Mouse (Mus musculus) megakaryocyte progenitor cell, adult 5-6 weeks (primary cell): ENCODE results near the gene Kcnt2. TPM values are rescaled to one million over a fixed set of nuclear protein-coding genes. Genes with fewer than 3 reads are reported as not detected.

Source experiments
- ATAC-seq: replicated peaks from 2 replicates; pipeline ENCODE4 v1.8.0; 2016; ENCODE audit warnings: mild to moderate bottlenecking, moderate TSS enrichment, inconsistent platforms; ENCODE audit not compliant: poor library complexity
- total RNA-seq, 2 experiments: library from RNA; stranded (forward) in 1 of 2; stranded (reverse) in 1 of 2; fragments of 157-497, 149-512 nt in 1 of 2; fragments of 200-1000 nt in 1 of 2; gene quantifications; 2 replicates each; pipeline versions ENCODE4 v1.2.3 to v1.2.4; 2015 to 2017

The Kcnt2 gene
- total RNA-seq, 2 experiments from 2014 or later, result 0.07 TPM; not detected in 1

DNA sequence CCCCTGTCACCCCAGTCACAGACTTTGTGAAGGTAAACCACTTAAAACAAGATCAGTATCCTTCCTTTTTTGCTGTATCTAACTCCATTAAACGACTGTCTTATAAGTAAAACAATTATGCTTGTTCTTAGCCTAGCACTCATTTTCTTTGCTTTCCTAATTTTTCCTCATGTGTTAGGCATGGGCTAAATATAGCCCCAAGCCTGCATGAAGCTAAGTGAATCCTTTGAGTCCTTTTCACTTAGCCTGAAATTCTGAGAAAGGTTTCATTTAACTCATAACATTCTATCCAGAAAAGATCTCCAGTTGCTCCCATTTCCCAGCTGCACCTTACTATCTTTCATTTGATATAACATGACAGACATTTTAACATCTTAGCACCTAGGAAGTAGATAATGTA lies 127.6 kb downstream of the Kcnt2 start:
- ATAC-seq, result no peak

DNA sequence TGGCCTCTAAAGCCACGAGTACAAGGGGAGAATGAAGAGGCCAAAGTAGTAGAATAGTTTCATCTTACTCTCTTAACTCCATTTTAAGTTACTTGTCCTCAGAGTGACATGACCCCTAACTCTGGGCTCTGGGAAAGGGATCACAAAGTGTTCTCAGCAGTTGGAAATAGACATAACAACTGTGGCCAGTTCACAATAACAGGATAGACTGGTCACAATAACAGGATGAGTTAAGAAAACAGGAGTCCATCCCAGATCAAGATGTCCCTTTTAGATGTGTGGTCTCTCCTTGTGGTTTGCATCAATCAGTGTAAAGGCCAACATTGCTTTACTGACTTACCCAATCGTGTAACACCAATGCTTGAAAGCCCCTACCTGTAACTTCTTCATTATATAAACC lies 132.8 kb downstream of the Kcnt2 start:
- ATAC-seq, result no peak

DNA sequence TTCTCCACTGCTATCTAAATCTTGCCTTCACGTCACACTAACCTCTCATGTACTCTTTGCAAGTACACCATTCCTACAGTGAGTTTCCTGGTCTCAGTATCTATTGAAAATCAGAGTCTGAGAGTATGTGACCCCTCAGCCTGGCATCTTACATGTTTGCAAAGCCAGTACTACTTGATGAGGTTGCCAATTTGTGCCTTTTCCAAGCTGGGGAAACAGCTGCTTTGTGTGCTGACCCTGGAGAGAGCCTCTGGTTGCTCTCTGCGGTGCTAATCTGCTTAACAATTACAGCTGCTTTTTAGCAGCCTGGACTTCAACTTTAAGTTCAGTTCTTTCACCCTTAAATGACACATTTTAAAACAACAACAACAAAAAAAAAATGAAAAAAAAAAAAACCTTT lies 133.6 kb downstream of the Kcnt2 start:
- ATAC-seq, result no peak

DNA sequence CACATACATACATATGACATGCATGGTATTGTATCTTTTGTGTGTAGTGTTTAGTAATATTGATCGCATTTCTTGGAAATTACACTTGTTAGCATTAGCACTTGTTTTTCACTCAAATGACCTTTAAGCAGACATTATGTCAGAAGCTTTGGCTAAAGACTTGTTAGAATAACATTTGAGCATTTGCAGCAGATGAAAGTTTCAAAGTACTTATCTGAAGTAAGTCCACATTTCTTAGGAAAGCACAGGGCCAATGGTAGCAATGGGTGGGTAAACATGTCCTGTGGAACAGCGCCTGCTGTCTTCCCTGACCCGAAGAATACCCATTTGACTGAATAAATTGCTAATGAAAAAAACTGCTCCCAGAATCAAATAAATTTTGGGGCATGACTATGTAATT lies 135.1 kb downstream of the Kcnt2 start:
- no peak for ATAC-seq

DNA sequence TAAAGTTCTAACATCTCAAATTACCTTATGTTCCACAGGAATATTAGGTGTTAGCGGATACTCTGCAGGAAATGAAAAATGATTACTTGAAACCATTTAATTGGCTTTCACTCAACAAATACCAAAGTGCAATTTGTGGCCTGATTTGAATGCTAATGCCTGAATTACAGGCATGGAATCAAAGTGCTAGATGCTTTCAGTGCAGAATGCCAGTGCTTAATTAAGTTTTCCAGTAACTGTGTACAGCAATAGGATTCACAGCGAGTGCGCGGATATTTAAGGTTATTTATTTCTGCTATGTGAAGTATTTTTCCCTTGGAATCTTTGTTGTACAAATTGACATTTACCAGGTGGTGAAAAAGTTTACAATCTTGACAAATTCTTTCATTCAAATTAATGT lies 144.3 kb downstream of the Kcnt2 start:
- no peak for ATAC-seq

DNA sequence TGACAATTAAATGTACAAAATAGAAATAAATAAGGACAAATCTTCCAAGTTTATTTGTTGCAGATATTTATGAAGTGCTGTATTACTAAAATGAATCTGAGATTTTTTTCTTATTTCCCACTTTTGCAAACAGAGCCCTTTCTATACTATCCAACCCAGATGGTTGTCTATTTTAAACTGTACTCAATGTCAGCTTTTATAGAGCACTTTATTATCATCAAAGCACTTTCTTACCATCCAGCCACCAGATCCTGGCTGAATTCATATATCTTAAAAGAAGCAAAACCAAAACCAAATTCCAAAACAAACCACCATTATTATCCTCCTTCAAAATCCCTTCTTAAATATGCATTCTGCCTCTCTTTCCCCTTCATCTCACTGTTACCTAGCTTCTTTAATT lies 151.8 kb downstream of the Kcnt2 start:
- no peak for ATAC-seq

DNA sequence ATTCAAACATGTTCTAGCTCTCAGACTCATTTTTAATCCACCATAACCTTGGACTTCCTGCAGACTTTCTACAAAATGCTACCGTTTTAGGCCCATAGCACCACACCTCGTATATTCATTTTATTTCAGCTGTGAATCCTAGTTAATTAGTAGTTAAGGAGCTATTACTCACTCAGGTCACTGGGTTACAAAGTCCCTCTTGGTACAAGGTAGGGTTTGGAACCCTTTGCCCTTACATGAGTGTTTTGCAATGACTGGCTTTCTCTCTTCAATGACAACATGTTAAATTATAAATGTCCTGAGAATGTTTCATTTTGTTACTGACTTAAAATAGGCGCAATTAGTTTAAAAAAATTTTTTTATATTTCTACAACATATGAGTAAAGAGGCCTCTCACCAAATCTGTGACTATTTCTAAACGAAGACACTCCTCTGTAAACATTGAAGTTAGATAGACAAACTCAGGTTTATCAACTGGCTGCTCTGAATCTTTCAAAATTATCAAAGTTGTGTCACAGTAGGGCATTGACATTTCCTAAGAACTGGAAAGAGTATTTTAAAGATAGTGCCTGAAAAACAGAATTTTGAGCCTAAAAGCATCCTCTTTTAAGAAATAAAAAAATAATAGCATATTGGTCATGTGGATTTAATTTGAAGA lies 160.8 kb downstream of the Kcnt2 start:
- ATAC-seq, result no peak

DNA sequence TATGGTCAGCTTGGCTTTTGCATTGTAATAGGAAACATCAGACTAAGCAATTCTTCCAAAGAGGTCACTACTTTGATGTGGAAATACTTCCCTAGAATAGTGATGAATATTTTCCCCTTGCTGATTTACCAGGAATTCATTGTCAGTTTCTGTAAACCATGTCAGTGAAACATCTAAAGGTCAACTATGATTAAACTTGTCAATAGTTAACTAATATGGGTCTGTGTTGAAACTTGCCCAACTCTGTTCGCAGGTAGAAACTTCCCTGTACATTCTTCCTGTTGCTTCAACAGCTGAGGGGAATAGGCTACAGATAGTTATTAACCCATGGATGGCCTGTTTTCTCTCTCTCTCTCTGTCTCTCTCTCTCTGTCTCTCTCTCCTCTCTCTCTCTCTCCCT lies 169.8 kb downstream of the Kcnt2 start:
- no peak for ATAC-seq

DNA sequence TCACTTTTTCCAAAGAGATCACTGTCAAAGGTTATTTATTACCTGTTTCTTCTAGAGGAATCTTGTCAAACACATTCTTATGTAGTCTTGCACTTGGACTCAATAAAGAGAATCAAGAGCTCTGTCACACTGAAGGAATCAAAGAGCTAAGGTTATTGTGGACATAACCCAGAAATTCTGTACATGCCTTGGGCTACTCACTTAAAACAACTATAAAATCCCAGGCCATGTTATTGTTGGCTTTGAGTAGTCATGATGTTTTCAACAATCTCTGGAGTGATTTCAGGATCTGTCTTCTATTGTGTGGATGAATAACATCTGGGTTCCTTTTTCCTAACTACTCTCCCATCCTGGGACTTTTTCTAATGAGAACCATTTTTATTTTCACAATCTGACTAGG lies 177.0 kb downstream of the Kcnt2 start:
- ATAC-seq, result no peak

DNA sequence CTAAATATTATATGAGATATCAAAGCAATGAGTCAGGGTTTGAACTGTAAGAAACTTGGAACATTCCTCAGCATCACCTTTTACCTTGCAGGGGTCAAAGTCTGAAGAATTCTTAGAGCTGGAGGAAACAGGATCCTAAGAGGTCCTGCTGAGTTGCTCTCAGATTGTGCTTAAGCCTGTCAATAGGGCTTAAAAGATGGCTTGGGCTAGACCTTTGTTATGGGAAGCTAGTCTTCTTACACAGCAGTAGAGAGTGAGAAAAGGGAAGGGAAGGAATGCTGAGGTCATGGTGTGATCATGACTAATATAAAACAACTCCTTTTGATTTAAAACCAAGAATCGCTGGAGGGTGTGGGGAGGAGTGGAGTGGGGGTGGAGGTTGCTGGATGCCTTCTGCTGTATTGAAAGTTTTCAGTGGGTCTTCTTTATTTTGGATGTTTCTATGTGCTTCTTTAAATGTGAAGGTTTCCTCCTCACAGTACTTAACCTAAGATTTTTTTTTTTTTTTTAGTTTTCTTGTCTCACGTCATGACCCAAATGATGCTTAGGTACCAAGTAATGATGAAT lies 183.4 kb downstream of the Kcnt2 start:
- ATAC-seq, result no peak

DNA sequence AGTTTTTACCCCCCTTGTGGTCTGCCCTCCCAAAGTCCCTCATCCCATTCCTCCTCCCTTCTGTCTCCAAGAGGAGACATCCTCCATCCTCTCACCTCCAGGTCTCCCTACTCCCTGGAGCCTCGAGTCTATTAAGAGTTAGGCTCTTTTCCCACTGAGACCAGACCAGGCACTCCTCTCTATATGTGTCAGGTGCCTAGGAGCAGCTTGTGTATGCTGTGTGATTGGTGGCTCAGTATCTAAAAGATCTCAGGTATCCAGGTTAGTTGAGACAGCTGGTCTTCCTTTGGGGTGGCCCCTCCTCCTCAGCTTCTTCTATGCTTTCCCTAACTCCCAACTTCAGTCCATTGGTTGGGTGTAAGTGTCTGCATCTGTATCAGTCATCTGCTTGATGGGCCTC lies 186.1 kb downstream of the Kcnt2 start:
- ATAC-seq, result no peak

DNA sequence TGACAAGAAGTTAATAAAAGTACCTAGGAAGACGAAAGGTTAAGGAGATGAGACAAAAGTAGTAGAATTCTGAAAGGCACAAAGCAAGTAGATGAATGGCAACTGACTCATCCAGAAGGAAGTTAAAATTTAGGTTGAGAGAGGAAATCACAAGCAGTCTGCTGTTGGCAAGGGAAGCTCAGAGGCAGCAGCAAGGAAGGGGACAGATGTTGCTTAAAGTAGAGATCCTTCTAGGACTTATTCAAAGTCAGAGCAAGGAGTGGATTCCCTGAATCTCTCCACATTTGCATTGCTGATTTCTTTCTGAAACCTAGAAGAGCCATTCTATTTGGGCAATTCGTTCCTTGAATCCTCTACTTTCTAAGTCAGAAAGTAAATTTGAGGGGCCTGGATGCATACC lies 188.8 kb downstream of the Kcnt2 start:
- ATAC-seq, result no peak

DNA sequence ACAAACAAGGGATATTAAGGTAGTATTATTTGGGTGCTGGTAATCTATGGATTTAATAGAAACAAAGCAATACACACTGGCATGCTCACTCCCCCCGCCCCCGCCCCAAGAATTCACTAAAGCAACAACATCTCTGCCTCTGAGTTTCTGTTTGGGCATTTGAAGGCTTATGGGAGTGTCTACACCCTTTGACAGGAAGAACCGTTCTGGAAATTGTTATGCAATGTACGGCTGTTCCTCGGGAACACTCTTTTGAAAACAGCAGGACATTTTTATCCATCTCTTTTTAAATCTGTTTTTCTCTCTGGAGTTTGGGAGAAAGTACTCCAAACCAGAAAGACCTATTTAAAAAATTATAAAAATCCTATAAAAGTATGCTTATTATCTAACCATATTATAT lies 192.2 kb downstream of the Kcnt2 start:
- no peak for ATAC-seq

DNA sequence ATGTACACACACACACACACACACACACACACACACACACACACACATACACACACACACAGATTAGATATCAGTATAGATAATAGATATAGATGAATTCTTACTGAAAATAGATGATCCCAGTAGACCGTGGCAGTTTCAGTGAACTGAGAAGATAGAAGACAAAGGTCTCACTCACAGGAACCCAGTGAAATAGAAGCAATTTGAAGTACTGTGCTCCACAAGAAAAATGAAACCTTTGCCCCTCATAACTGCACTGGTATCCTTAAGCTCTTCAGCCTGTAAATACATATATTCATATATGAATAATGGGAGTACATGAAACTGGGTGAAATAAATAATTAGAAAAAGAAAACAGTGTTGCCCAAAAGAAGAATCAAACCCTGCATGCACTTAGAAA lies 197.9 kb downstream of the Kcnt2 start:
- no peak for ATAC-seq

DNA sequence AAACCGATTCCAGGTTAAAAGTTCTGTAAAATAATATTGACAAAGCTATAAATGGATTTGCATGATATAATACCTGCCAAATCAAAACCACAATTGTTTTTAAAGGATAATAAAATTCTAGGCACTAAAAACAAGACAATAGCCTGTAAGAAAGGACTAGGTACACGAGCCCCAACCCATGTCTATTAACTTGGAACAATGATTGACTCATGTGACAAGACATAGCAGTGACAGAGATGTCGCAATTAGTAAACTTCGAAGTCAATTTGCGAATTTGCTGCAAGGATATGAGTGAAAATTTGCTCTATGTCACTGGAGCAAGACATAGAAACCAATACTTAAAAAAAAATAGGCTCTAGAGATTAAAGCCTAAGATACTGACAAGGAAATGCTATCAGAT lies 198.4 kb downstream of the Kcnt2 start:
- no peak for ATAC-seq

DNA sequence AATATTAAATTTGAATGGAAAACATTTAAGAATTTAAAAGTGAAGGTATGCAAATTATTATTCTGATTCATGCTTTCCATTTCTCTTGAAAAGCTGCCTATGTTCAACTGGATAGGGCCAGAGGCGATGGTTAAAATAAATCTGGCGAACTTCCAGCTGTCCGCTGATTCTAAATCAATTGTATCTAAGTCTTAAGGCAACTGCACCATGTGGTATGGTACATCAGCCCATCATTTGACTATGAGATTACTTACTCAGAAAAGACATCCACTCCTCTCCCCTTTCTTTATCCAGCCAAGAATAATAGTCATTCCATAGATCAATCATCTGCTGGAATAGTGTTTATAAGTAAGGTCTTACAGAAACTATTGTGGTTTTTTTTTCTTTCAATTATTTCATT lies 205.5 kb downstream of the Kcnt2 start:
- no peak for ATAC-seq

DNA sequence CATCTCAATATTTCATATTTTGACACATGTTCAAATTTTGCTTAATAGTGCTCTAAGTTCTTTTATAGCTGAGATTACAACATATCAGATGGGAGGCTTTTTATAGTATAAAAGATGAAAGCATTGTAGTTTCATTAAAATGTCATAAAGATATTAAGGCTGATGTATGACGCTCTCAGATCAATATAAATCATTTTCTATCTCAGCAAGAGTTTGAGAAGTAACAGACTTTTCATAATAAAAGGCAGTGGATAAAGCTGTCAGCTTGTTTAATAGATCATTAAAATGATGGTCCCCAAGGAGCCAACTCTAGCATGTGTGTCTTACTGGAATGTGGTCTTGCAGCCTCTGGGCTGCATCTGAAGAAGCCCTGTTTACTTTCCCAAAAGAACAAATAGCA lies 206.0 kb downstream of the Kcnt2 start:
- ATAC-seq, result no peak

DNA sequence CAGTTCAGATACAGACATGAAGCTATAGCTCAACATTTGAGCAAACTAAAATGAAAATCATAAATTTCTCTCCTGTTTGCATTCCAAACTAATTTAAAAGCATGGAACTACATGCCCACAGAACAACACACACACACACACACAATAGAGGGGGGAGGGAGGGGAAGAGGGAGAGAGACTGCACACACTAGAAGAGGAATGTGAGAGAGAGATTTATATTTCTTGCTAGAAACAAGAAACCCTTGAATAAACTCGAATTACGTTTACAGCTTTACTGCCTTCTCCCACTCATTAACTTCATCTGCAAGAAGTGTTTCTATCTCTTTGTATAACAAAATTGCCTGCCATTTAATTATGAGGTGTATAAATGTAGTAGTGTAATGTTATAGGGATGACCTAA lies 209.9 kb downstream of the Kcnt2 start:
- ATAC-seq, result no peak

DNA sequence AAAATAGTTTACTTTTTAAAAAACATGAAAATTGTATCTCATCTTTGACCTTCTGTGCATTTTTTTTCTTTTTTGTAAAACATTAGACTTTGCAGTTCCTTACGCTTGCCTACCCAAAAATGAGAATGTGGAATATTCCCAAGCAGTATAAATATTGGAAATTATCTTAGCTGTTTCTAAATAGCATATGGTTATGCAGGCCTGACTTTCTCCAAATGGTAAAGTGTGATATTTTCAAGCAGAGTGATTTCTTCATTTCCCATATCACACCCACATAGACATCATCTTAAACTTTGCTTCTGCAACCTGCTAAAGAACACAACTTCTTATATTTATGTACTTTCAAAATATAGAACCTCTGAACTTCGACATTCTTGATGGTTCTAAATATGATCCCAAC lies 210.9 kb downstream of the Kcnt2 start:
- no peak for ATAC-seq

DNA sequence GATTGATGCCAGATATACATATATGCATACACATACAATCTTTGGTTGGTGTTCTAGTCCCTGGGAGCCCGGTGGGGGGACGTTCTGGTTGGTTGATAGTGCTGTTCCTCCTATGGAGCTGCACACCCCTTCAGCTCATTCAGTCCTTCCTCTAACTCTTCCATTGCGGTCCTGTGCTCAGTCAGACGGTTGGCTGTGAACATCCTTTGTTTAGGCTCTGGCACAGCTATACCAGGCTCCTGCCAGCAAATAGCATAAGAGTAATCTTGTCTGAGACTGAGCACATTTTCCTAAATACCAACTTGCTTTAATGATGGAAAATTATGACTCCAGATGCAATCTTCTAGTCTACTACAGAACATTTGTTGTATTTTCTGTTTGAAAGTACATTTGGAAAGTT lies 222.4 kb downstream of the Kcnt2 start:
- ATAC-seq, result no peak

DNA sequence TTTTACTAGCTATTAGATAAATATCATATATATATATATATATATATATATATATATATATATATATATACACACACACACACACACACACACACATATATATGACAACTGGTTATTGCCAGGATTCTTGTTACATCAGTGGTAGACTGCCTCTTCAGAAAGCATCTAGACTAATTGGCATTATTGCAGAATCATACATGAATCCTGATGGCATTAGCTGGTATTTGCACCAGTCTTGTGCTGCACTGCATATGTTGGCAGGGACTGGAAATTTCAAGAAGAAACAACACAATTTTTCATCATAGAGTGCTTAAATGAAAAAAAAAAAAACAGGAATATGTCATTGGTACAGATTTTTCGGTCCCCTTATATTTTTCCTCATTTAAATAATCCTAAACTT lies 223.6 kb downstream of the Kcnt2 start:
- ATAC-seq, result no peak

DNA sequence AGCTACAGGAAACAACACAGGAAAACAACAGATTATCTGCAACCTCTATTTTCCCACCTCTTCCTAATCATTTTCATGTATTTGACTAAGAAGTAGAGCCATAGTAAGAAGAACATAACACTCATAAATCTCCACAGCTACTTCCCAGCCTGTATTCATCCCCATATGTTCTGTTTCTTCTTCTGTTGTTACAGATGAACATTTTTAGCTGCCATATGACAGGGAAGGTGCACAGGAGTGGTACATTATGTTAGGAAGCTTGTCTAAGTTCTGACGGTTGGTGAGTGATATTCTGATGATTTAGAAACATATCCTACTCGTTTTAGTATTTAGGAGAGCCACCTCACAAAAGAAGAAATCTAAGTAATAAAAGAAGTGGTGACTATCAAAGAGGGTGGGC lies 231.0 kb downstream of the Kcnt2 start:
- no peak for ATAC-seq

DNA sequence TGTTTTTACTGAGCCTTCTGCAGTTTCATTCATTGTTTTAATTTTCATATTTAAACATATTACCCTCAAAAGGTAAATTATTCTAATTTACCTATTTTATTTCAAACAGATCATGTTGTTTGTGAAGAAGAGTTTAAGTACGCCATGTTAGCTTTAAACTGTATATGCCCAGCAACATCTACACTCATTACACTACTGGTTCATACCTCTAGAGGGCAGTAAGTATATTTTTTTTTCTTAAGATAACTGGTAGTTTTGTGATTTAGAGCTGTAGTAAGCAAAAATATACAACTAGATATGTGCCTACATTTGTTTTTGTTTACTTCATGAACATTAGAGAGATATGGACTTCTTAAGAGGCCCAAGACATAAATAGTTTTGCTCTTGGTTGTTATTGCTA lies 238.1 kb downstream of the Kcnt2 start:
- 0 out of 2 replicates have a peak, but pooled peaks have one; percentile 26 for ATAC-seq
